Mouse (Mus musculus): ENCODE results near the gene Accsl.
A peak's percentile ranks its signal among the peaks of the same experiment; 100 is the strongest.

The Accsl gene

GRCm38 (mm10) chr2:93869107-93869600 lies at the start of gene Accsl:
Gene Accsl, minus strand, starts transcription at chr2:93869157.
- no peak for ATAC-seq (ENCODE audit: low TSS enrichment)

DNA sequence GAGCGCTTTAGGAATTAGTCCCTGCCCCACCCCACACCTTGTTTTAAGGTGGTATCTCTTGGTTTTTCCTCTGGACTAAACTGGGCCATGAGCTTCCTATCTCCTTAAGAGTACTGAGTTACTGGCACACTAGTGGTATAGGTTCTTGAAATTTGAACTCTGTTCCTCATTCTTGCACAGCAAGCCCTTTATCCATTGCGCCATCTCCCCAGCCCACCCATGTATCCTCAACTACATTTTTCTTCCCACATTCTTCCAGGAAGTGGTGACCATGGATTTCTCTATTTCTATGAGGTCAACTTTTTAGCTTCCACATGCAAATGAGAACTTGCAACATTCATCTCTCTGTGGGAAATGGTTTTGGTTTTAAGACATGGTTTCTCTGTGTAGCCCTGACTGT lies 44.6 kb upstream of the Accsl start:
- no peak for ATAC-seq (ENCODE audit: low TSS enrichment)

- ATAC-seq (ENCODE audit: low TSS enrichment), result peak; percentile 56
Measured at GRCm38 (mm10) chr2:93911942-93912341, 43.0 kb upstream of the Accsl start.

GRCm38 (mm10) chr2:93909716-93910115 lies 40.8 kb upstream of the Accsl start:
- ATAC-seq (ENCODE audit: low TSS enrichment), result no peak

GRCm38 (mm10) chr2:93907519-93908294 lies 38.8 kb upstream of the Accsl start:
- peak; percentile 54 for ATAC-seq (ENCODE audit: low TSS enrichment)

DNA sequence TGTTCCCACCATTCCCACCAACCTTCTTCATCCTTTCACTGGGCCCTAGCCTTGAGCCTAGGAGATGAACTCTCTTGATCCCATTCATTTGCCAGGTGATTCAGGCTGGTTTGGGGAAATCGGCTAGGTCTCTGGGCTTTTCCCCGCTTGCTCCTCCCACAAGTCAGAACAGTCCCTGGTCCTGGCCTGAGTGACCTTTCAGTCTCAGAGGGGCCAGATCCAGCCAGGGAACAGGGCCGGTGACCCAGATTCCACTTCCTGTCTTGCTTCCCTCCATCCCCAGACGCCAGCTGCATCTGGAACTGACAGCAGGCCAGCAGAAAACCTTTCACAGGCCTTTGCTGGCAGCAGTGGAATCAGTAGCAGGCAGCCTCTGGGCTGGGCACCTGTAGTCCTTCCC lies 37.4 kb upstream of the Accsl start:
- ATAC-seq (ENCODE audit: low TSS enrichment), result no peak

GRCm38 (mm10) chr2:93903415-93903814 lies 34.5 kb upstream of the Accsl start:
- ATAC-seq (ENCODE audit: low TSS enrichment), result peak; percentile 76

DNA sequence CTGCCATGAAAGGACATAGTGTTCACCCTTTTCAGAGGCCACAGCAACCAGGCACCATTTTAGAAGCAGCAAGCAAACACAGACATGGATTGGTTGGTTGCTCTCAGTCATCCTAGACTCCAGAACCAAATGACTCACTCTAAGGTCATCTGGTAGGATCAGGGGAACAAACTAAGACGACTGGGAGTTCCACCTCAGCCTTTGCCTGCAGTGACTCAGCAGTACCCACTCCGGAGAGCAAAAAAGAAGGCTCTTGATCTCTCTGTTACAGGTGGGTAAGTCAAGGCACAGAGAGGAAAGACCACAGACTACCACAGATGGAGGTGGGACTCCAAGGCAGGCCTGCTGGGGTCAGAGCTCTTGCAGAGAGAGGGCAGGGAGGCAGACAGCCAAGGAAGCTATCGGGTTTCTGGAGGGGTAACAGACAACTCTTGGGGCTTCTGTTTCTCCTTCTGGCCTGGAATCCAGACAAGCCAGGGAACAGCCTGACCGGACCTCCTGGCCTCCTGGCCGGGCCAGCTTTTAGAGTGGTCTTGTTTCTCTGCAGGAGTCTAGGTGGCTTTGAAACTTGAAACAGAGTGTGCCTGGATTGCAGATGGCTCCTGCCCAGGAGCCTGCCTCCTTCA lies 33.8 kb upstream of the Accsl start:
- no peak for ATAC-seq (ENCODE audit: low TSS enrichment)

DNA sequence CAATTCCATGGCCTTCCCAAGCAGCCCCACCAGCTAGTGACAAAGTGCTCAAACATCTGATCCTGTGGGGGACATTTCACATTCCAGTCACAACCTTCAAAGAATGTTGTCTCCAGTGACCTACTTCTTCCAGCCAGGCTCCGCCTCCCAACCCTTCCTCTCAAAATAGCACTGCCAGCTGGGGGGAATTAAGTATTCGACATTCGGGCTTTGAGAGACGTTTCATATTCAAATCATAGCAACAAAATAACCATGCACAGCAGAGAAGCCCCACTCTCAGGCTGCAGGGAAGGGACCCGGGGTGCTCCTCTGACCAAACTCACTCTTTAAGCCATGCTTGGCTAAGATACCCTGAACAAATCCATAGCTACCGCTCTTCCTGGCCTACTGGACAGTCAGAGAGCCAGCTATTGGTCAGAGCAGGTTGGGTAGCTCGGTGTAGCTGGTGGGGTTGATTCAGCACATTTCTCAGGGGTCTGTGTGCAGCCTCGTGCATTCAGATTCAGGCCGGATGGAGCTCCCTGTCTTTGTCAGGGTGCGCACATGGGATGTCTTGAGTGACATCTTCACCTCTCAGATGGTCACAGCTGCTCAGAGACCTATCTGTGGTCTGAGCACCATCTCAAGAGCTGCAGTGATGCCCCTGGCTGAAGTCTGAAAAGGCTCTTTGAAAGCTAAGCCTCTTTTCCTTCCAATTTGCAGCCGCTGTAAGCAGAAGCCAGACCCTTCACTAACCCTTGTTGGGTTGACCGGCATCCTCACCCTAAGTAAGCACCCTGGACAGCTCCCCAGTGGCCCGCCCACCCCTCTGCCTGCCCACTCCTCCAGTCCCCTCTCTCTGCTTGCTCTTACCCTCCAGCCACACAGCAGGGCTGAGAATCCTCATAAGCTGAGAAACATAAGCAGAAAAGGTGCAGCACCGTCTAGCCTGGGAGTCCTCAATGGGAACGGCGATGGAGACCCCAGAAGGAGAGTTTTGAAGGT lies 30.7 kb upstream of the Accsl start:
- peak; percentile 48 for ATAC-seq (ENCODE audit: low TSS enrichment)

DNA sequence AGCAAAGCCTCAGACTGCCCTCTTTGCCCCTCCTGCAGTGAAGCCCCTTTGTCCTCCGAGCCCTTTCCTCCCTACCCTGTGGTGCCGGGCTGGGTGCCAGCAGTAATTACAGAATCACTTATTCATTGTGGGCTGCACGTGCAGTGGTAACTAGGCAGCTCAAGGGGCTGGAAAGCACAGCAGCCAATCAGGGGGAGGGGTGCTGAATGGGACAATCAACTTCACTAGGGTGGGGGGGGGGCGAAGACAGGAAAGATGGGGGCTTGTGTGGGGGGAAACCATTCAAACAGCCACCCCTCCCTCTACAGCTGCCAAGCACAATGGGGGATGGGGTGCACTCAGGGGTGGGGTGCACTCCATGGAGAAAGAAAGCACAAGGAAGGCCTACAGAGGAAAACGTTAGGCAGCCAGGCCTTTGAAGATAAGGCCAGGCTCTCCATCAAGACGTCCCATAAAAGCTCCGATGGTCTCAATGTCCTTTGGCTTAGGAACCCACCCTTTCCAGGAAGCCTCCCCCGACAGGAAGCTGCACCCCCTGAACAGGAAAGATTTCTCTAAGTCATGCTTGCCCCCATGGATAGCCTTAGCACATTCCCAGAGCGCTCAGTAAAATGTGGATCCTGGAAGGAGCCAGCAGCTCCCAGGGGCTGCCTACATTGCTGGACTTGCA lies 22.8 kb upstream of the Accsl start:
- ATAC-seq (ENCODE audit: low TSS enrichment), result no peak

- ATAC-seq (ENCODE audit: low TSS enrichment), result no peak
Measured at GRCm38 (mm10) chr2:93890143-93890542, 21.2 kb upstream of the Accsl start.

GRCm38 (mm10) chr2:93889071-93889470 lies 20.1 kb upstream of the Accsl start:
- ATAC-seq (ENCODE audit: low TSS enrichment), result no peak

DNA sequence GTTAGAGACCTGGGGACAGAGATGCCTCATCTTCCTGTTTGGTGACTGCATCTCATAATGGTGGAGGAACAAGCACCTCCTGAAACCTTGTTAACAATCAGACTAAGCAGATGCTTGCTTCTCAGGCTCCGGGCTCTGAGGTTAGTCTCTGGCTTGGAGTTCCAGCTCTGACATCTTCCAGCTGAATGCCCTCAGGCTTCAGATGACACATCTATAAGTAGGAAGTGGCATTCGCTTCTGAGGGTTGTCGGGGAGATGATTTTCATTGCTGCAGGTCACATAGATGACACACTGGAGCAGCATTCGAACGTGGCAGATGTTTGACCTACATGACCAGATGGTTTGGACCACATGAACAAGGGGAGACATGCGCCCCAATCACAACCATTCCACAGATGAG lies 19.4 kb upstream of the Accsl start:
- no peak for ATAC-seq (ENCODE audit: low TSS enrichment)

DNA sequence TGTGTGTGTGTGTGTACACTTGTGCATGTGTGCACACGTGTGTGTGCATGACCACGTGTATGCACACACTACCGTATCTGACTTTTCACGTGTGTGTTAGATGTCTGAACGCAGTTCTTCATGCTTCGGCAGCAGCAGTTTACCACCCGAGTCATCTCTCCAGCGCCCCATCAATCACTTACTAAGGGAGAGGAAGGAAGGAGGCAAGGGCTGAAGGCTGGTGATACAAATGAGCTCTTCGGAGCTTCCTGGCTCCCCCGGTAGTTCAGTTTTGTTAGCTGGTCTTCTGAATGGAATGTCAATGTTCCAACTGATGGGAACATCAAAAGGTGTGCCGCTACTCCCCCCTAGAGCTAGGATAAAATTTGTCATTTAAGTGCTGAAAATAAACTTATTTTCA lies 18.3 kb upstream of the Accsl start:
- no peak for ATAC-seq (ENCODE audit: low TSS enrichment)

GRCm38 (mm10) chr2:93886013-93886794 lies 17.2 kb upstream of the Accsl start:
- no peak for ATAC-seq (ENCODE audit: low TSS enrichment)

- ATAC-seq (ENCODE audit: low TSS enrichment), result no peak
Measured at GRCm38 (mm10) chr2:93883066-93883465, 14.1 kb upstream of the Accsl start.

GRCm38 (mm10) chr2:93881640-93882367 lies 12.8 kb upstream of the Accsl start:
- 0 out of 2 replicates have a peak, but pooled peaks have one; percentile 18 for ATAC-seq (ENCODE audit: low TSS enrichment)

DNA sequence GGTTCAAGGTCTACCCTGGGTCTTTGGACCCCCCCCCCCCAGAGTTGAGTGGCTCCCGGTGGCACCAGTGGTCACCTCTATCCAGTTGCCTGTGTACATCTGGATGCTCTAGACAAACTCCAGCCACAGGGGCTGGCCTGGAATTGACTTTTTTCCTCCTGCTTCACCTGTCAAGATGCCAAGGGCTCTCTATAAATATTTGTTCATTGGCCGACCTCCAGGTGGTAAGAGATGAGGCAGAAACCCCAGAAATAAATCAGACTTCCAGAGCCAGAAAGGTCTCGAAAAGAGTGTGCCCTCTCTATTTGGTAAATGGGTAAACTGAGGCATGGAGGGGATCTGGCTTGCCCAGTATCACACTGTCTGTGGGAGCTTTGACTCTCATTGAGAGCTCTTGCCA lies 12.0 kb upstream of the Accsl start:
- ATAC-seq (ENCODE audit: low TSS enrichment), result no peak

DNA sequence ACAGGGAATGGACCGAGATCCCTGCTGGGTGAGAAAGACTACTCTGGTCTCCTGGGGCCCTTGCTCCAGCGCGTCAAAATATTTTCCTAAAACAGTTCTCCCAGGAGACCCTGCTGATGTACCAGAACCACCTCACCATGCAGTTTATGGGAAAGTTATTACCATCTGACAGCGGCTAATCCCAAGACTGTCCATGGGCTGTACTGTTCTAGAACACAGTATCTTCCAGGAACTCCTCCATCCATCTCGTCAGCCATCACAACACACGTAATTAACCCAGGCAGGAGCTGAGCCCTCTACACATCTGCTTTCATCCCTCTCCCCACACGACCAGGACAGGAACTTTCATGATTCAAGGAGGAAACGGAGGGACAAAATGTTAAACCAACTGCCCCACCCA lies 11.5 kb upstream of the Accsl start:
- ATAC-seq (ENCODE audit: low TSS enrichment), result no peak

- no peak for ATAC-seq (ENCODE audit: low TSS enrichment)
Measured at GRCm38 (mm10) chr2:93877005-93877404, 8.0 kb upstream of the Accsl start.
